Mouse (Mus musculus) testis, postnatal 14 days (tissue): Measurements from ENCODE around the gene Ammecr1.

Experiments used
- DNase-seq: peaks from one replicate; pipeline ENCODE4 v3.0.0; 2021; ENCODE audit warnings: low spot score

The Ammecr1 gene

DNA sequence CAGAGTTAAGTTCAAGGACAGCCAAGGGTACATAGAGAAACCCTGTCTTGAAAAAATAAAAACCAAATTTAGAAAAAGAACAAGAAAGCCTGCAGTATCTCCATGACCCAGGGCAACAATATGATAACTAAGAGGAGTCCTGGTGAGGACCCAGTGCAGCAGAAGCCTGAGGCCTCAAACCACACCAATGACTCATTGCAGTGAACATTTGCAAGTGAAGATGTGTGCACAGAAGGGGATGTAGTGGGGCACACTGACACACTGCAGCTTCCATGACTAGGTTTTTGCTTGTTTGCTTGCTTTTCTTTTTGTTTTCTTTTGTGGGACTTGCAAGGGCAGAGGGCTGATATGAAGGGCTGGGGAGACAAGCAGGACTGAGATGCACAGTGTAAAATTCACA, 52.3 kb downstream of the Ammecr1 start:
- DNase-seq, result no peak

GRCm38 (mm10) chrX:142903854-142904253, 62.7 kb downstream of the Ammecr1 start:
- no peak for DNase-seq

DNA sequence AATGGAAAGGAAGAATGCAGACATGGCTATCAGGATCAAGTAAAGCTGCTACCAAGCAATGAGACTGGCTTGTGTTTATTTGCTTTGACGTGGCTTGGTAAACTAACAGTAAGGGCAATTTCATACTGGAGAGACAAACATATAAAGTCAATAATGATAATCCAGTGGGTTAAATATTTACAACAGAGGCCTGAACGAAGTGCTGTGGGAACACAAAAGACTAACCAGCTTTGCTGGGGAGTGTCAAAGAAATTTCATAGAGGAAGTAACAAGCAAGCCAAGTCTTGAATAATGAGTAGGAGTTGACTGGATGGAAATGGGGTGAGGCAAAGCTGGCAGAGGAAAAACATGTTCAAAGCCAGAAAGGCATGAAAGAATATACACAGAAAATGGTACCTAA, 63.9 kb downstream of the Ammecr1 start:
- DNase-seq, result no peak

DNA sequence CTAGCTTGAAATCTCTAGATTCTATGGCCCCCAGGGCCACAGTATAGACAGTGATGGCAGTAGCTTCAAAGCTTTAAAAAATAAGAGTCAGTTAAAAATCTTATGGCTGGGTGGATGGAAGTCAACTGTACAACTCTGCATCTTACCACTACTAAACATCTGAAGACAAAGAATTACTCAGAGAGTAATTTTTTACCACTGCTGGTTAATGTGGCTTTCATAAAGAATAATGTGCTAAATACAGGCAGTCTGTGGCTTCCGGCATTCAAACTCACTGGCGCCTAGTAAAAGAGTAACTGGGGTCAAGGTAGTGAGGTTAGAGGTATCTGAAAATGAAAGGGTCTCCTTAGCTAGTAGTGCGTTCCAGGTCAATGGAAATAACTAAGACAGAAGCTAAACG, 64.6 kb downstream of the Ammecr1 start:
- DNase-seq, result no peak

GRCm38 (mm10) chrX:142898295-142898887, 68.1 kb downstream of the Ammecr1 start:
- no peak for DNase-seq

DNA sequence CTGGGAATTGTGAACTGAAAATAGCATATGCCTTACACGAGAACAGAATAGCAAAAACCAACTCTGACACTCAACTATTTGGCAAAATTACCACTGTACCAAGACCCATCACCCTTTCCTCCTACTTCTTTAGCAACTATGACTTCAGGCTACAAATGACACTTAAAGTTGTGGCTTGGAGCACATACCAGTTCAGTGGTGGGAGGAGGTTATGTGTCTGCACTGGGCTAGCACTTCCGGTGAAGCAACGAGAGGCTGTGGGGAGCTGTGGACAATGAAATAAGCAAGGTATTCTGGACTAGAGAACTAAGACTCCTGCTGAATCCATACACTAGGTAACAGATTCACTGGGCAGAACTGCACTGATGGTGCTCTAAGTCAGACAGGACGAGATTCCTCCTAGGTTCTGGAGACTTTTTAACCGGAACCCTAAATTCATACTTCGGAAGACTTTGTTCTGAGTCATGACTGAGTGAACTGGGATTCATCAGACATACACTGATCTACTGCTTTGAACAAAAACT, 69.0 kb downstream of the Ammecr1 start:
- DNase-seq, result no peak

- DNase-seq, result no peak
Observed at GRCm38 (mm10) chrX:142895316-142895715, 71.2 kb downstream of the Ammecr1 start.

DNA sequence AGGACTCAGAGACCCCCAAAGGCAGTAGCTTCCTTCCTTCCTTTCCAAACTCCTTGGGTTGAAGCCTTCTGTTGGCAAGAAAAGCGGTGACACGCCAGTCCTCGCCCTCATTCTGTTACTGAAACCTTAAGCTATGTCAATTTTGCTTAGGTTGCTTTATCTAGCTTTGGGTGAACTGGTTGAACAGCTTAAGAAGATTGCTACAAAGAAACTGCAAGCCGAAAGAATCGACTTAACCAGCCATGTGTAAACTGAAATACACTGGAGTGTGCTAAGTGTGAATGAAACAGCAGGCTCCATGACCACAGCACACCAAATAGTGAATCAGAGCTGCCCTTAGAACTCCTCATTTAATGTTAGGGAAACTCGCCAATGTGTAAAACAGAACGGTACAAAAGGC, 80.6 kb downstream of the Ammecr1 start:
- no peak for DNase-seq

DNA sequence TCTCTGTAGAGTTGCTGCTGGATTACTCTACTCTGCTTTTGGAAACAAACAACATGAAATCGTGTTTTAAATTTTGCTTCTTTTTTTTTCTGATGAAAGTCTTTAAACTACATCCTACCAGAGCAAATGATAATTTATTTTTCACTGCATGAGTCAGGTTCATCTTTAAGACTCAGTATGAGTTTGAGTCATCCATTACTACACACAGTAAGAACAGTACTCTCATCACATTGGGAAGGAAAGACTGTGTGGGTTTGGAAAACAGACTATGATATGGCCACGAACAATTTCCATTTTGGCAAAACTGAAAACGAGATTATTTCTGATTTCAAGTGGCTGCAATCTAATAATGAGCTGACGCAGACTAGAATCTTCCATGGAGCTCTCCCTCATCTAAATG, 82.9 kb downstream of the Ammecr1 start:
- no peak for DNase-seq

- DNase-seq, result no peak
Observed at GRCm38 (mm10) chrX:142882255-142882654, 84.3 kb downstream of the Ammecr1 start.

- no peak for DNase-seq
Observed at GRCm38 (mm10) chrX:142869844-142870243, 96.7 kb downstream of the Ammecr1 start.

GRCm38 (mm10) chrX:142848032-142848431, 118.5 kb downstream of the Ammecr1 start:
- DNase-seq, result no peak

- DNase-seq, result peak; percentile 62
Observed at GRCm38 (mm10) chrX:142846266-142846665, 120.3 kb downstream of the Ammecr1 start.

DNA sequence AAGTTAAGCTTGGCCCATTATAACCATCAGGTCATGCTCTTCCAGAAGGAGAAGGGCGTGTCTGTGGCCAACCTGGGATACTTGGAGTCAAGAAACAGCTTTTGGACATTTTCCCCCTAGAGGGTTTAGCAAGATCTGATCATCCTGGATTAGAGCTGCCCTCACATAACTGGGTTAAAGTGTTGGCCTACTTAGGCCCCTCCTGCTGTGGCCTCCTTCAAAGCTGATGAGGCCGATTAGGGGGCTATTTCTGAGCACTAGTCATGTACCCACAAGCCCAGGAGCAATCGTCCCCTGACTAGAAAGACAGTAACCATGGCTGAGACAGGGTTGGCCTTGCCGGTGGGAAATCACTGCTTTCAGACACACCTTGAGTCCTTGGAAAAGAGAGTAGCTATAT, 124.6 kb downstream of the Ammecr1 start:
- DNase-seq, result no peak

DNA sequence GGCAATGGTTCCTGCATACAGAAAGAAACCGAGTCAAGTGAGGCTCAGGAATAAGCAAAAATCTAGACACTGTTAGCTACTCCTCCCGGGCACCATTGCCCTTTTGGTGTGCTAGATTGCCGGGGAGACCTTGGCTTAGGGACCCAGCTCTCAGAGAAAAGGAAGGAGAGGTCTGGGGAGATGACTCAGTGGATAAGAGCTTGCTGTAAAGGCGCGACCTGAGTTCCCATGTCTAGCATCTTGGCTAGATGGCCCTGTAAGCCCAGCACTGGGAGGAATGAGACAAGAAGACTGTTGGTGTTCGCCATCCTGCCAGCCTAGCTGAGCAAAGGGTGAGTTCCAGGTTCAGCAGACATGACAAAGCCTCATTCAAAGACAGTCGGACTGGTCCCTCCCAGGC, 127.1 kb downstream of the Ammecr1 start:
- DNase-seq, result no peak

DNA sequence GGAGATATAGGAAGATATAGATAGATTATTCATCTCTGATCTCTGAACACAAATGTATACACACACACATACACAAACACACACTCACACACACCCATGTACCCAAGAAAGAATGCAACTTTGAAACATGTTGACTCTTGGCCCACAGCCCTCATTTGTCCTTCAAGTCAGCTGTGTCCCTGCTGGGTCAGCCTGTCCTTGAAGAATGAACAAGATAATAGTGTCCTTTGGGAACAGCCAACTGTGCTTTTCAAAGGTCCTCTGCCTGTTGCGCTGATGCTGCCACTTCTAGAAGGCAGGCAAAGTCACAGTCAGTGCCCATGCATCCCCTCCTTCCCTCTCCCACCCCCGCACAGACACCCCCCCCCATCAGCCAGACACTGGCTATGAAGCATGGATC, 127.7 kb downstream of the Ammecr1 start:
- peak; percentile 65 for DNase-seq

GRCm38 (mm10) chrX:142837316-142837715, 129.2 kb downstream of the Ammecr1 start:
- DNase-seq, result no peak

DNA sequence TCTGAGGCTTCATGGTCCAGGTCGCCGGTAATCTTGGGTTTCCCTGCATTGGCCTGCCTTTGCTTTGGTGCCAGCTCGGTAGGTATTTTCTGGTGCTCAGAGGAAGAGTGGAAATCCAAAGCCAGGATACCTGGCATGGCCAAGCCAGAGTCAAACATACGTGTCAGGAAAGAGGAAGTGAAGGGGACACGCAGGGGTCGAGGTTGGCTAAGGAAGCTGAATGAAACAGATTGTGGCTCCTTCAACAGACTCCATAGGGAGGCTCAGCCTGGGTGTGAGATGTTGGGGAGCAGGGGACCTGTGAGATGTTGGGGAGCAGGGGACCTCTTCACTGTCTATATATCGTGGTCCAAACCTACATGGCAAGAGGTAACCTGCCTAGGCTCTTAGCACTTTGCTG, 130.1 kb downstream of the Ammecr1 start:
- no peak for DNase-seq

DNA sequence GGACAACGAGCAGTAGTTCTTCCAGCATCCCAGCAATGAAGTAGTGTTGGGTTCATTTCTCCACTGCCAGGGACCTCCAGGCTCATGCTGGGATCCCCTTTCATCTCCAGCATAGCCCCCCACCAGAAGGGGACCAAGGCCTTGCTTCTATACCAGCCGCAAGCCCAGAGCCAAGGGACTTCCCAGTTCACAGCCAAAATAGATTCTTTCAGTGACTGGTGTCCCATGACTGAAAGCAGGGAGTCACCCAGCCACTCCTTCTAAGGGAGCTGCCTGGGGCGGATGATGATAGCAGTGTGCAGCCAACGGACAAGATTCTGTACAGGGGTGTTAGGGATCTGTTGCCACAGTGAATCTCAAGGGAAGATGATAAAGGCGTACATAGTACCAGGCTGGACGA, 131.7 kb downstream of the Ammecr1 start:
- no peak for DNase-seq

GRCm38 (mm10) chrX:142833164-142833796, 133.2 kb downstream of the Ammecr1 start:
- peak; percentile 42 for DNase-seq

GRCm38 (mm10) chrX:142832221-142832620, 134.3 kb downstream of the Ammecr1 start:
- DNase-seq, result no peak

DNA sequence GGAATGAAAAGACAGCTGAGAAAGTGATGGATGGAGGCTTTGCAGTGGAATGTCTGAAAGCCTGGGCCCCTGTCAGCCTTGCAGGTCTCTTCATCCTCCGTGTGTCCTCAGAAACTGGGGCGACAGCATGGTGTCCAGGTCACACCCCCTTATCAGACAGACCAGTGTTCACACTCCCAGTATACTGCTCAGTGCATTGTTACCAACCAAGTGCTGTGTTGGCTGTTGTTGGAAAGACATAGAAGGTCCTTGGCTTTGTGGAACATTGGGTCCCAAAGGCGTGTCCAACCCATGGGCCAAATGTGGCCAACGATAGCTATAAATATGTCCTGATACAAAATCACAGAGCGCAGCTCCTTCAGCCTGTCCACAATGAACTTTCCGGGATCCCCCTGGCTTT, 136.0 kb downstream of the Ammecr1 start:
- no peak for DNase-seq

GRCm38 (mm10) chrX:142829866-142830470, 136.6 kb downstream of the Ammecr1 start:
- no peak for DNase-seq

GRCm38 (mm10) chrX:142829267-142829666, 137.3 kb downstream of the Ammecr1 start:
- no peak for DNase-seq
